Mouse (Mus musculus): Measurements from ENCODE around the gene Tyms. TPM values are rescaled to one million over a fixed set of nuclear protein-coding genes. Genes with fewer than 3 reads are reported as not detected.
"Not testable (repeated sequence)": the region's sequence is repeated elsewhere in the genome, so short reads cannot be mapped to it uniquely, and the experiment has no call there.

Gene Tyms
- polyA plus RNA-seq, 1 experiment from 2014 or later = 213 TPM

DNA sequence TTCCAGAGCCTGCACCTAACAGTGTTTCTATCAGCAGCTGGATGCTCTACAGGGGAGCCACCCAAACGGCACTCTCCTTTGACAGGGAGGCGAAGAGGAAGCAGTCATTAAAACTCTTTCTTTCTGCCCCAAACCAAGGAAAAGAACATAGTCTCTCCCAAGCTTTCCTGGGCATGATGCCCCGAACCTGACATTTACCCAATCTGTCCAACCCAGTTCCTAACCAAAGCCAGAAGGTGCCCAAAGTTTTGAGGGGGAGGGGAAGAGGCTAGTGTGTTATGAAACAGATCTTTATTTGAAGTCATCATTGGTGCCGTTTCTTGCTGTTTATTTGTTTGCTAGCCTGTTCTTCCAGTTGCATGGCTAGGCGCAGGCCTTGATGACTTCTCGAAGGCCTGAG, 22.3 kb upstream of the Tyms start:
- no peaks in the 10 kb centered on the region for H3K36me3 ChIP-seq (ENCODE audit: poor library complexity, severe bottlenecking)
- WGBS = 76% methylated on average over 6 of the region's 6 CpGs
- no peaks in the 10 kb centered on the region for H3K4me1 ChIP-seq
- no peaks in the 10 kb centered on the region for H3K27me3 ChIP-seq
- no peak overlapping the region for H3K4me3 ChIP-seq
- no peak overlapping the region for H3K27ac ChIP-seq
- H3K4me2 ChIP-seq = no peak overlapping the region
- no peak overlapping the region for H3K9ac ChIP-seq
- ATAC-seq = no peak
- no peaks in the 10 kb centered on the region for H3K9me3 ChIP-seq (replicated peaks)

DNA sequence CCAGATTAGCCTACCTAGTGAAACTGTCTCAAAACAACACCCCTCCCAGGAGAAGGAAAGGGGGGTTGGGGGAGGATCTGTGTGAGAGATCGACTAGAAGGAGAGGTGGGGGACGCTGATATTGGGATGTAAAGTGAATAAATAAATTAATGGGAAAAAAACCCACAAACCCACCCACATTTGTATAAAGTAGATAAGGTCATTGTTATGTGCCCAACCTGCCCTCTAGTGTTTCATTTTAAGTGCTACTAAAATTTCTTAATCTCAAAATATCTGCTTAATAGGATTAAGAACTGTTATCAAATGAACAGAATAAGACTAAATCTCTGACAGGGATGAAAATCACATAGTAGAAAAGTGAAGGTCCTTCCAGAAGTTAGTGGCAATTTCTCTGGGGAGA, 21.0 kb upstream of the Tyms start:
- Histone ChIP-seq H3K27ac (no peak overlapping the region), H3K4me3 (no peak overlapping the region), H3K4me1 (no peaks in the 10 kb centered on the region), H3K9me3 (replicated peaks) (no peaks in the 10 kb centered on the region), H3K36me3 (ENCODE audit: poor library complexity, severe bottlenecking) (no peaks in the 10 kb centered on the region), H3K4me2 (no peak overlapping the region), H3K27me3 (no peaks in the 10 kb centered on the region), H3K9ac (no peak overlapping the region)
- WGBS = 62% methylated on average over 2 of the region's 2 CpGs
- no peak for ATAC-seq

DNA sequence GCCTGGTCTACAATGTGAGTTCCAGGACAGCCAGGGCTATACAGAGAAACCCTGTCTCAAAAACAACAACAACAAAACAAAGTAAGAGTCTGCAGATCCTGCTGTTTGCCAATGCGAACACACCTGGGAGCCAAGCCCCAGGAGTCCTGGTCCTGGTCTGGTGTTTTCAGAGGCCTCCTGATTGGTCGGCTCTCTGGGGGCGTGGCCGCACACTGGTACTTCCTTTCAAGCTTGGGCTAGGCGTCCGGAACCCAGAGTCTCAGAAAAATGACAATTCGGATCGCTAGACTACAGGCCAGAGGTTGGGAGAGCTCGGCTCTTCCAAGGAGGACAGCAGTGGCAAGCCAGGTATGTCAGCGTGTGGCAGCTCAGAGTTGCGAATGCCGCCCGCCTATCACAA, 19.3 kb upstream of the Tyms start:
- Histone ChIP-seq H3K9me3 (replicated peaks) (no peaks in the 10 kb centered on the region), H3K36me3 (ENCODE audit: poor library complexity, severe bottlenecking) (no peaks in the 10 kb centered on the region), H3K9ac (no peak overlapping the region), H3K4me2 (no peak overlapping the region), H3K27ac (no peak overlapping the region), H3K4me1 (no peaks in the 10 kb centered on the region), H3K4me3 (no peak overlapping the region), H3K27me3 (no peaks in the 10 kb centered on the region)
- 69% methylated on average over 13 of the region's 13 CpGs for WGBS
- ATAC-seq = no peak

DNA sequence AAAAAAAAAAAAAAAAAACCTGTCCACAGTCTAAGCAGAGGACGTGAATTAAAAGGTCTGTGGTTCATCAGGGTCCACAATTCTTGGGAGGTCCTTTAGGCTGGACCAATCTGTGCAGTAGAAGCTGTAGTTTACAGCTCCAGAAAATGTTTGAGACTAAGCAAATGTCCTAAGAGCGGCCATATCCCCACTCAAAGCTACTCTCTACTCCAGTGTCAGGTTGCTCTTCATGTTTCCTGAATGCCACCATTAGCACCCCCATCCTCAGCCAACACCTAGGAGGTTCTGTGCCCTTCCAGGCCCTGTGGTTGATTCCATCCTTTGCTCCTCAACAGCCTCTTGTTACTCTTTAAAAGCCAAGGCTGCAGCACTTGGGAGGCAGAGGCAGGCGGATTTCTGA, 1.0 kb downstream of the Tyms start:
- 46% methylated on average over 3 of the region's 3 CpGs for WGBS
- H3K36me3 ChIP-seq (ENCODE audit: poor library complexity, severe bottlenecking) = peaks cover 36% of the 10 kb centered on the region
- no peak overlapping the region for H3K27ac ChIP-seq
- no peaks in the 10 kb centered on the region for H3K9me3 ChIP-seq (replicated peaks)
- peak overlapping the region; percentile 89 for H3K4me3 ChIP-seq
- ATAC-seq = peak; percentile 19; the same call in 1 of the 2 replicates
- peaks cover 14% of the 10 kb centered on the region for H3K4me1 ChIP-seq
- H3K9ac ChIP-seq = peak overlapping the region; percentile 90
- H3K4me2 ChIP-seq = peak overlapping the region; percentile 86
- H3K27me3 ChIP-seq = no peaks in the 10 kb centered on the region

DNA sequence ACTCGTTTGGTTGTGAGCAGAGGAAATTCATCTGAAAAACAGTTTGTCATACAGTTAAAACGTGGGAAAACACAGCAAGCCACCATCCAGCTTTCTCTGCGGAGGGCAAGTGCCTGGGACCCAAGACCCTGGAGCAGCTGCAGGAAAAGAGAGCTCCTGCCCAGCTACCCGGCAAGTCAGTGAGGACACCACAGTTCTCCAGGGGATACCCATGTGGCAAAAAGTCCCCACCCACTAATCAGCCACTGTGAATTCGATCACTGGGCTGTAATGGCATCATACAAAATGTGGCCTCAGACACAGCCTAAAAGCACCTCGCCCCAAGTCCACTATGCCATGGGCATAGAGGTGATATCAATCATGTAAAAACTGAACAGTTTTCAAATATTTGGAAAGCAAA, 1.7 kb downstream of the Tyms start:
- Histone ChIP-seq H3K4me2 (peak overlapping the region; percentile 86), H3K9ac (peak overlapping the region; percentile 90), H3K4me3 (peak overlapping the region; percentile 89), H3K27ac (no peak overlapping the region), H3K36me3 (ENCODE audit: poor library complexity, severe bottlenecking) (peaks cover 43% of the 10 kb centered on the region), H3K9me3 (replicated peaks) (no peaks in the 10 kb centered on the region), H3K4me1 (peaks cover 14% of the 10 kb centered on the region), H3K27me3 (no peaks in the 10 kb centered on the region)
- ATAC-seq = no peak
- 77% methylated on average over 6 of the region's 6 CpGs for WGBS

DNA sequence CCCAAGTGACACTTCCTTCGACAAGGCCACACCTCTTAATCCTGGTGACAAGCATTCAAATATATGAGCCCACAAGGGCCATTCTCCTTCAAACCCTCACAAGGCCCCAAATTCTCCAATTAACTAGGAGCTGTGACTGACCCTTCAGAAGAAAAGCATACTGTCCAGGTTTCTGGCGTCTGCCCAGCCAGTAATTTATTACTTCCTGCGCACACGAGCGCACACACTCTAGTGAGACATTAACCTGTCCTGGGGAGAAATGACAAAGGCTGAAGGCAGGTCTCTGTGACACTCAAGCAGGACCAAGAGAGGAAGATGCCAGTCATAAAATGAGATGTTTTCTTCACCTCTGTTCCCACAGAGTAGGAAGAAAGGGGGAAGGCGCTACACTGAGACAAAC, 5.7 kb downstream of the Tyms start:
- no peaks in the 10 kb centered on the region for H3K9me3 ChIP-seq (replicated peaks)
- no peak for ATAC-seq
- peaks cover 69% of the 10 kb centered on the region for H3K36me3 ChIP-seq (ENCODE audit: poor library complexity, severe bottlenecking)

DNA sequence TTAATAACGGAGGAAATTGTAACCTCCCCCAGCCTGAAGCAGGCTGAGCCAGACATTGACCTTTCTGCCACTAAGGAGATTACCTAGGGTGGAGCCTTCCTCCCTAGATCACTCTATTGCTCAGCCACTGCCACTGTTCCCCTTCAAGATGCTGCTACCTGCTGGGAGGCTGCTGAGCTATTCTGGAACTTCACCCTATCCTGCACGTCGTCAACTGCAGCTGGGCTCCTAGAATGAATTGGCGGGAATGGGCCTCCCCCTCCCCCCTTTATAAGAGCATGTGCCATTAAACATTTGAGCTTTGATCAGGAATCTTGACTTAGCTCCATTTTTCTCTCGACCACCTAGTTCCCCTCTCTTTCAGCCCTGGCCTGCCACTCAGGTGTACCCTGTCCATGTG, 13.8 kb downstream of the Tyms start:
- Histone ChIP-seq H3K4me1 (peaks cover 13% of the 10 kb centered on the region; the same call in 1 of the 2 replicates), H3K36me3 (ENCODE audit: poor library complexity, severe bottlenecking) (peaks cover 42% of the 10 kb centered on the region)
- not testable (repeated sequence) for H3K9ac ChIP-seq; H3K9me3 ChIP-seq (replicated peaks); H3K4me2 ChIP-seq; H3K27me3 ChIP-seq; H3K4me3 ChIP-seq; H3K27ac ChIP-seq; ATAC-seq
- WGBS = 50% methylated on average over 5 of the region's 5 CpGs

More for the DNA sequence above, 5.7 kb downstream of the Tyms start:
- WGBS = 73% methylated on average over 6 of the region's 6 CpGs
- no peak overlapping the region for H3K9ac ChIP-seq
- H3K4me2 ChIP-seq = no peak overlapping the region
- peaks cover 14% of the 10 kb centered on the region for H3K4me1 ChIP-seq
- H3K4me3 ChIP-seq = no peak overlapping the region
- H3K27me3 ChIP-seq = no peaks in the 10 kb centered on the region
- no peak overlapping the region for H3K27ac ChIP-seq

DNA sequence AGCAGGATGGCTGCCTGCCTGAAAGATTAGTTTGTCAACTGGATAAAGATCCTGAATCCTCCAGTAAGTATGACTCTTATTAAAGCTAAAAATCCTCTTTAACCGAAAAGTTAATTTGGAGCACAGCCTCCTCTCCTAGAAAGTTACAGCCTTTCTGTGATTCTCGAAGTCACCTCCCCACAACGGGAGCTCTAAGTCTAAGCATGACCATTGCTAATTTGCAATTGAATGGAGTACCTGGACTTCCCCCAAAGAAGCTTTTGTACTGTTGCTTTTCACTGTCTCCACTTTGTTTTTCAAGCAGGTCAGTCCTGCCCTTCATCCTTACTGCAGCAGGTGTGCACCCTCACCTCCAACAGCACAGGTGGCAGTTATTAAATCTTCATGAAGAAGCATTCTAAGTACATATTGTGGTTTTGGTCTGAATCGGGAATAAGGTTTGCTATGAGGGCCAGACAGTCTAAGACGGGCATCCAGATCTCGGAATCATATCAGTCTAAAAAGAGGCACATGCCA, 15.1 kb downstream of the Tyms start:
- Histone ChIP-seq H3K9ac (no peak overlapping the region), H3K4me3 (no peak overlapping the region), H3K27ac (no peak overlapping the region), H3K36me3 (ENCODE audit: poor library complexity, severe bottlenecking) (peaks cover 32% of the 10 kb centered on the region), H3K4me1 (peaks cover 13% of the 10 kb centered on the region; the same call in 1 of the 2 replicates), H3K27me3 (no peaks in the 10 kb centered on the region), H3K4me2 (no peak overlapping the region), H3K9me3 (replicated peaks) (no peaks in the 10 kb centered on the region)
- ATAC-seq = no peak
- WGBS = 49% methylated on average over 6 of the region's 6 CpGs

DNA sequence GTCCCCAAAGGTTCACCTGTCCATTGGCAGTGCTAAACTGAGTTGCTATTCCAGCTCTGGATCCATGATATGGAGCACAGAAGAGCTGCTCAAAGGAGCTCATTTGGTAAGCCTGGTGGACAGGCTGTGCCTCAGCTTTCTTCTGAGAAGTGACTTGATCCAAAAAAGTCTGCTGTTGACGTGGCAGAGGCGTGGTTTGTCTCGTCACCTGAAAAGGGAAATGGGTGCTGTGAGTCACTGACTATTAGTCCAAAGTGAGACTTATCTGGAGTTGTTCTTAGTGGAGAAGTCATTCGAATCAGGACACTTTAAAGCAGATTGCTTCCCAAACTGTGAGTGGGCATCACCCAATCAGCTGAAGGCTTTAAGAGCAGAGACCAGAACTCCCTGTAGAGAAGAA, 33.6 kb downstream of the Tyms start:
- not testable (repeated sequence) for H3K9ac ChIP-seq; H3K4me3 ChIP-seq; ATAC-seq; H3K9me3 ChIP-seq (replicated peaks); H3K27ac ChIP-seq; H3K4me2 ChIP-seq; H3K36me3 ChIP-seq (ENCODE audit: poor library complexity, severe bottlenecking); H3K27me3 ChIP-seq; H3K4me1 ChIP-seq
- WGBS = 86% methylated on average over 4 of the region's 4 CpGs

DNA sequence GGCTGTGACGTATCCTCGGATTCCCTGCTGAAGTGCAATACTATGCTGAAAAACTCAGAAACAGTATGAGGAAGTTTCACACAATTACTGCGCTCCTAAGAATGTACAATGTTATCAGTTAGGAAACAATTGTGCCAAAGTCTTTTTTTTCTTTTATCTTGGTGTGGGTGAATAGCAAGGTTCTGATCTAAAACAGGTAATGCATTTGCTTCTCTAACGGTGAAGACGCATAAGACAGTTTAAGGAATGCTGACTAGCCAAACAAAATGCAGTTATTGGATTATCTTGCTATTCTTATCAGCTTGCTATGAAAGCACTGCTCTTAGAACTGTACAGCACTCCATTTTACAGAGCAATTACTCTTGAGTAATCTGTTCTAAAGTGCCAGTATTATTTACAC, 34.1 kb downstream of the Tyms start:
- H3K36me3 ChIP-seq (ENCODE audit: poor library complexity, severe bottlenecking); H3K9ac ChIP-seq; ATAC-seq; H3K4me3 ChIP-seq; H3K9me3 ChIP-seq (replicated peaks); H3K4me1 ChIP-seq; H3K4me2 ChIP-seq; H3K27ac ChIP-seq; H3K27me3 ChIP-seq: not testable (repeated sequence)
- 92% methylated on average over 5 of the region's 5 CpGs for WGBS

DNA sequence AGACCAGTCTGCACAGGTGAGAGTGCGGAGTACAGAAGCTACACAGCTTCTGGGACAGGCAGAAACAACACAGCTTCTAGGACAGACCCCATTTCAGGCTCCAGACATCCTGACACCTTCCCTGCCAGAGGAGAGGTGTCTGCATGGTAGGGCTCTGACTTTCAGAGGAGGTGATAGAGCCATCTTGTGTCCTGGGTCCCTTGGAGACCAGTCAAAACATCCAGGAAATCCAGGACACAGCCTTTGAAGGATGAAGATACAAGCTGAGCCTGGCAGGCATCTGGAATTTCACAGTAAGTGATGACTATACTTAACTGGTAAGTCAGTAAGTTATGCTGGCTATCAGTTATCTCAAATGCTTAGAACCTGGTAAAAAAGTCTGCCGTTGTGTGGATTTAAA, 36.3 kb downstream of the Tyms start:
- not testable (repeated sequence) for H3K27me3 ChIP-seq; H3K9me3 ChIP-seq (replicated peaks); ATAC-seq; H3K4me2 ChIP-seq; H3K36me3 ChIP-seq (ENCODE audit: poor library complexity, severe bottlenecking); H3K4me1 ChIP-seq; H3K4me3 ChIP-seq; H3K9ac ChIP-seq; H3K27ac ChIP-seq
- 96% methylated on average over 2 of the region's 2 CpGs for WGBS

DNA sequence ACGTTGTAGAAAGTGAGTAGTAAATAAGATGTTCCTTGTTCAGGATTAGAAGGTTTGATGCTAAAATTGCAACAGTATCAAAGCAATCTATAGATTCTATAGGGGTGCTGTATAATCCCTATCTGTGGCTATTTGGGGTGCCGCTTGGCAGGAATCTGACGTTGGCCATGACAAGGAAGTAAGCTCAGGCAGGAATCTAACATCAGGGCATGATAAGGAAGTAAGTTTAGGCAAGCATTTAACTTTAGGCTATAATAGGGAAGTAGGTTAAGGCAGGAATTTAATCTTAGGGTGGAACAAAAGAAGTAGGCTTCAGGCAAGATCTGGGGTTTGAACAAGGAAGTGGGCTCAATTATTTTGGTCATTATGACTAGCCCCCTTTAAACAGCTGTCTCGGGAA, 37.6 kb downstream of the Tyms start:
- H3K36me3 ChIP-seq (ENCODE audit: poor library complexity, severe bottlenecking); H3K27me3 ChIP-seq; H3K27ac ChIP-seq; H3K9me3 ChIP-seq (replicated peaks); ATAC-seq; H3K4me2 ChIP-seq; H3K4me1 ChIP-seq; H3K9ac ChIP-seq; H3K4me3 ChIP-seq: not testable (repeated sequence)
- 87% methylated on average over 4 of the region's 4 CpGs for WGBS

DNA sequence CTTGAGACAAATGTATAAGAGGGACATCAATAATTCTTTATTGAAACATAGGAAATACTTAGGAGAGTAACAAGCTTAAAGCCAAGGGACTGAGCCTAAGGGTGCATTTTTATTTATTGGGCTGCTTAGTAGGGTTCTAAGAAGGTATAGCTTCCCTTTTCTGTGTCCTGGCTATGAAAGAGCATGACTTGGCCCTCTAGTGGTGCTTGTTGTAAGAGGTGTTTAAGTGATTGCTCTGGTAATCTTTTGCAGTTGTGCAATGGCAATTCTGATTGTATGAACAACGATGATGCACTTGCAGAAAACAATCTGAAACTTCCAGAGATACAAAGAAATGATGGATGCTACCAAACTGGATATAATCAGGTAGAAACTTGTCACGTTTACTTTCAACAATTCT, 58.8 kb downstream of the Tyms start:
- Histone ChIP-seq H3K4me3 (no peak overlapping the region), H3K36me3 (ENCODE audit: poor library complexity, severe bottlenecking) (no peaks in the 10 kb centered on the region), H3K9me3 (replicated peaks) (no peaks in the 10 kb centered on the region), H3K27ac (no peak overlapping the region), H3K4me2 (no peak overlapping the region), H3K9ac (no peak overlapping the region), H3K4me1 (peaks cover 5% of the 10 kb centered on the region), H3K27me3 (no peaks in the 10 kb centered on the region)
- WGBS = 61% methylated on average over 2 of the region's 2 CpGs
- no peak for ATAC-seq

All from forebrain, embryonic 13.5 days (tissue).